Mouse (Mus musculus): ENCODE data around the gene Flnb. TPM values are rescaled to one million over a fixed set of nuclear protein-coding genes. Genes with fewer than 3 reads are reported as not detected.

Flnb gene
- 10.8 TPM for polyA plus RNA-seq (2015; fragmentation: Illumina TruSeq; extraction: RNeasy Lipid Tissue Mini Kit (QIAGEN cat#74804); ENCODE audit: insufficient read depth, low read depth, low replicate concordance)

GRCm38 (mm10) chr14:7817770-7818462 lies at the start of gene Flnb:
TSS of gene Flnb (plus strand) at chr14:7817957.

GRCm38 (mm10) chr14:7791532-7792159 lies 26.1 kb upstream of the Flnb start, which contains the start of gene Gm26661:
TSS of gene Gm26661 (plus strand) at chr14:7791587.

GRCm38 (mm10) chr14:7957049-7957448 lies 139.3 kb downstream of the Flnb start, which contains the start of gene Gm45521:
TSS of gene Gm45521 (plus strand) at chr14:7957288.

GRCm38 (mm10) chr14:7994271-7994767 lies 176.6 kb downstream of the Flnb start, which contains the start of gene Dnase1l3:
TSS of gene Dnase1l3 (minus strand) at chr14:7994573.

Other genes with a start within 250 kb of the Flnb start
- not detected for gene Gm3558, start 249.4 kb upstream of the Flnb start, polyA plus RNA-seq (2015; fragmentation: Illumina TruSeq; extraction: RNeasy Lipid Tissue Mini Kit (QIAGEN cat#74804); ENCODE audit: insufficient read depth, low read depth, low replicate concordance)
- gene Gm10338, start 222.4 kb upstream of the Flnb start, polyA plus RNA-seq (2015; fragmentation: Illumina TruSeq; extraction: RNeasy Lipid Tissue Mini Kit (QIAGEN cat#74804); ENCODE audit: insufficient read depth, low read depth, low replicate concordance), result not detected
- gene Gm10128, start 174.0 kb upstream of the Flnb start, polyA plus RNA-seq (2015; fragmentation: Illumina TruSeq; extraction: RNeasy Lipid Tissue Mini Kit (QIAGEN cat#74804); ENCODE audit: insufficient read depth, low read depth, low replicate concordance), result not detected
- gene Gm26661, start 26.4 kb upstream of the Flnb start, polyA plus RNA-seq (2015; fragmentation: Illumina TruSeq; extraction: RNeasy Lipid Tissue Mini Kit (QIAGEN cat#74804); ENCODE audit: insufficient read depth, low read depth, low replicate concordance), result not detected
- gene Gm45521, start 139.3 kb downstream of the Flnb start, polyA plus RNA-seq (2015; fragmentation: Illumina TruSeq; extraction: RNeasy Lipid Tissue Mini Kit (QIAGEN cat#74804); ENCODE audit: insufficient read depth, low read depth, low replicate concordance), result not detected
- 0.17 TPM for gene Dnase1l3, start 176.6 kb downstream of the Flnb start, polyA plus RNA-seq (2015; fragmentation: Illumina TruSeq; extraction: RNeasy Lipid Tissue Mini Kit (QIAGEN cat#74804); ENCODE audit: insufficient read depth, low read depth, low replicate concordance)
- 4.3 TPM for gene Abhd6, start 184.9 kb downstream of the Flnb start, polyA plus RNA-seq (2015; fragmentation: Illumina TruSeq; extraction: RNeasy Lipid Tissue Mini Kit (QIAGEN cat#74804); ENCODE audit: insufficient read depth, low read depth, low replicate concordance)

Measured in pancreas, adult 10 weeks (tissue).